In genomic region chr5:111176441-111176840, GRCm38 (mm10) we compare ENCODE assay signal across 11 mouse cellular contexts.
A peak's percentile ranks its signal among the peaks of the same experiment; 100 is the strongest.
DNase-seq lines count a peak whose midpoint lies in the region; ATAC-seq and TF ChIP-seq lines count a peak whose summit lies in the region.
"Had no signal": no experiment of that assay in that cellular context is flagged by ENCODE, and none has a peak within 500 bp of the region (broad histone marks: within the 10 kb centered on the region; RNA-seq: fewer than 3 reads in every experiment).

No protein-coding gene starts in this region.

- no peak overlapping the region for H3K4me3 ChIP-seq in kidney, adult 2 months (ENCODE audit: insufficient read depth, low read depth, low read length)
- no peak overlapping the region for H3K4me3 ChIP-seq in brown adipose tissue, adult 24 weeks (ENCODE audit: insufficient read depth, low read depth, low read length)
- no peak overlapping the region for H3K4me3 ChIP-seq in neural tube, embryonic 12.5 days
- H3K4me3 ChIP-seq in left cerebral cortex, adult 2 months, result no peak overlapping the region
- H3K4me3 ChIP-seq: liver, embryonic 12.5 days had no signal

- no peaks in the 10 kb centered on the region for H3K36me3 ChIP-seq in kidney, adult 2 months (ENCODE audit: control insufficient read depth, insufficient read depth, low read length)
- no peaks in the 10 kb centered on the region for H3K36me3 ChIP-seq in neural tube, embryonic 12.5 days
- H3K36me3 ChIP-seq: liver, embryonic 12.5 days had no signal

- intact Hi-C loops in left cerebral cortex, adult 2 months (cut with DNase I), result no loop called here

- peaks cover 11% of the 10 kb centered on the region for H3K4me1 ChIP-seq in kidney, adult 2 months (ENCODE audit: control insufficient read depth, insufficient read depth, low read length)
- peaks cover 11% of the 10 kb centered on the region for H3K4me1 ChIP-seq in brown adipose tissue, adult 24 weeks (ENCODE audit: control insufficient read depth, insufficient read depth, insufficient read length, low read length)
- peaks cover 76% of the 10 kb centered on the region for H3K4me1 ChIP-seq in neural tube, embryonic 12.5 days

- WGBS in kidney, adult 2 months, result 70% methylated on average over 13 of the region's 13 CpGs
- 84% methylated on average over 13 of the region's 13 CpGs for WGBS in neural tube, embryonic 12.5 days

- no peaks in the 10 kb centered on the region for H3K27me3 ChIP-seq in kidney, adult 2 months (replicated peaks; ENCODE audit: control insufficient read depth, insufficient read depth, low read length)
- no peaks in the 10 kb centered on the region for H3K27me3 ChIP-seq in neural tube, embryonic 12.5 days (replicated peaks)
- H3K27me3 ChIP-seq: liver, embryonic 12.5 days had no signal

- no peak overlapping the region for H3K9ac ChIP-seq in neural tube, embryonic 12.5 days
- H3K9ac ChIP-seq: liver, embryonic 12.5 days had no signal

- ATAC-seq in neural tube, embryonic 12.5 days (ENCODE audit: low FRiP score, low read depth), result no peak
- ATAC-seq: liver, embryonic 12.5 days had no signal

- peak; percentile 31 for DNase-seq in kidney, adult 2 months
- DNase-seq in kidney, adult 11 months, result no peak
- peak; percentile 24 to 27 for DNase-seq in B cell, adult 2 months
- DNase-seq in ovary, postnatal 36 days (ENCODE audit: low spot score), result no peak
- no peak for DNase-seq in layer of hippocampus, postnatal 14 days (ENCODE audit: low spot score in 2 of 2)
- no peak for DNase-seq in left cerebral cortex, adult 2 months (ENCODE audit: extremely low spot score in 1 of 2, low spot score in 2 of 2)
- DNase-seq: gastrocnemius, postnatal 25 days; heart, postnatal 14 days had no signal

- TF ChIP-seq POLR2A in kidney, adult 2 months (IDR thresholded peaks at IDR 0.05; ENCODE audit: low read depth, low read length), result no peak

- no peak for TF ChIP-seq CTCF in kidney, adult 2 months (conservative IDR thresholded peaks at IDR 0.05; ENCODE audit: insufficient read depth, insufficient read length, low read depth, low read length)
- TF ChIP-seq CTCF in left cerebral cortex, adult 2 months (IDR thresholded peaks at IDR 0.05), result no peak

- H3K9me3 ChIP-seq in neural tube, embryonic 12.5 days, result no peaks in the 10 kb centered on the region
- H3K9me3 ChIP-seq: liver, embryonic 12.5 days had no signal

- no peak overlapping the region for H3K4me2 ChIP-seq in neural tube, embryonic 12.5 days (replicated peaks)
- H3K4me2 ChIP-seq: liver, embryonic 12.5 days had no signal

- H3K27ac ChIP-seq in kidney, adult 2 months (ENCODE audit: insufficient read depth, low read depth, low read length), result no peak overlapping the region
- H3K27ac ChIP-seq in brown adipose tissue, adult 24 weeks (replicated peaks; ENCODE audit: low read depth, low read length), result peak overlapping the region; percentile 23
- H3K27ac ChIP-seq in neural tube, embryonic 12.5 days, result peak overlapping the region; percentile 37; the same call in 1 of the 2 replicates
- no peak overlapping the region for H3K27ac ChIP-seq in left cerebral cortex, adult 2 months
- H3K27ac ChIP-seq: liver, embryonic 12.5 days had no signal

Comparison
In these comparisons a context has a peak if more than half of its experiments do, and no peak if none do; other contexts are left out.
1. DNase-seq: peak in kidney, adult 2 months (single experiment) and B cell, adult 2 months (2 of 2); none in kidney, adult 11 months (single experiment), ovary, postnatal 36 days (single experiment), layer of hippocampus, postnatal 14 days (0 of 2) and left cerebral cortex, adult 2 months (0 of 2).
2. H3K27ac ChIP-seq: peak in brown adipose tissue, adult 24 weeks (single experiment) and neural tube, embryonic 12.5 days (single experiment); none in kidney, adult 2 months (single experiment) and left cerebral cortex, adult 2 months (single experiment).